Mouse (Mus musculus) cerebellum, postnatal 25 days (tissue): Measurements from ENCODE around the gene Nbea.

Experiments
- DNase-seq, 2 experiments: peaks; one replicate each; pipeline ENCODE4 v3.0.0; 2021; ENCODE audit warnings: mixed read lengths in 2 of 2

The Nbea gene

DNA sequence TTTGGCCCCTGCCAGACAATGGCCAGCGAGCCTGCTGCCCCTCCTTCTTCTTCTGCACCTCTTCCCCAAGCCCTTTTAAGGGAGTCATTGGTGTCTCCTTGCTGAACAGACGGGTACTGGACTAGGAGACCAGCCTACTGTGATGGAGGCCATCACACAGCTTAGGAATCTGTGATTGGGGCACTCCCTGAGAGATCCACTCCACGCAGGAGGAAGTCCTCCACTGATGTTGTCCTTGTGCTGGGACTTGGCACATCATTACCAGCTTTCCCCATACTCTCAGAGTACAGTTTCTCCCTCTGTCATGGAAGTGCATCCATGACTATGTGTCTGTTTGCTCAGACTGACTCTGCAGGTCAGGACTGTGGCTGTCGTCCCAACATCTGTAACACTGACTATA, 531.6 kb downstream of the Nbea start:
- no peak for DNase-seq

DNA sequence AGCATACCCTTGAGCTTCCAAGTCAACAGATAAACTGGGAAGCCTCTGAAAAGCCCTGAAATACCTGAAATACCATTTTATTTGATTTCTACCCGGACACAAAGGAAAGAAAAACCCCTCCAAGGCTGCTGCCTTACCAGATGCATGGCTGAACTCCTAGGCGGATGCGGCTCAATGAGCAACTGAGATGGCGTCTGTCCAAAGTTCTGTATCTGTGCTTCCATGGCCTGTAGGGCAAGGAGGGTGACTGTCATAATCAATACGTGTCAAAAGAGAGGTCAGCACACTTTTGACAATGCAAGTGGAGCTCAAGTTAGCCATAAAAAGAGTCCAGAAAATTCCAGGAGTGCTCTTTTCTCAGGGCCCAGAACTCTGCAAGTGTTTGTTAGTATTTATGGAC, 534.0 kb downstream of the Nbea start:
- DNase-seq, result peak; percentile 20 to 38

DNA sequence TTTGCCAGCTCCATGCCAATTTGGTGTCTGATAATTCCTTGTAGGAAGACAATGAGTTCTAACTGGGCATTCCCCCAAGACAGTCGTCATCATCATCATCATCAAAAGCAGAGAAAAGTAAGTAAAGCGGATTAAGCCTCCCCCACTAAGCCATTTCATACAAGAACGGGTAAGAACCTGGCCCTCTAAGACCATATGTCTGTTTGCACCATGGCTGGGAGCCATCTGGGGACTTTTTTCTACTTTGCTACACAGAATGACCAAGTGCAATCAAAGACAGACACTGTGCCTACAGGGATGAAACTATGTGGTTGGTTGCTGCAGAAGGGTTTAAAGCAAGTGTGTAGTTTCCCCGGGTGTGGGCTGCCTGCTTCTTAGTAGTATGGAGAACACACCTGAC, 535.2 kb downstream of the Nbea start:
- DNase-seq, result peak; percentile 32 to 47

DNA sequence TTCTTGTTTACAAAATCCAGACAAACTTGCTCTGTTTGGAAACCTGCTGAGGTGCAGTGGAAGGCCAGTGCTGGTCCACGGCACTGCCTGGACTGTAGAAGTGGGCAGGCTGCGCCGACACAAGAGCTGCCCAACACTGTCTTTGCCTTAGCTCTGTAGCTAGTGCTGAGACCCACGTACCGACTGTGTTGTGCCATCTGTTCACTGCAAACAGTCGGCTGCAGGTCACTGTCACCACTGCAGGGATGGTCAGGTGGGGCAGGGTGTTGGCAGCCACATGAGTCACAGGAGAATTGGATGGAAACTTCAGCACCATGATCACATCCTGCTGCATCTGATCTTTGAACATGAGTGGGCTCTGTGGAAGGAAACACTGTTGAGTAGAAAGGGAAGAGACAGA, 536.3 kb downstream of the Nbea start:
- peak; percentile 48 to 50 for DNase-seq

DNA sequence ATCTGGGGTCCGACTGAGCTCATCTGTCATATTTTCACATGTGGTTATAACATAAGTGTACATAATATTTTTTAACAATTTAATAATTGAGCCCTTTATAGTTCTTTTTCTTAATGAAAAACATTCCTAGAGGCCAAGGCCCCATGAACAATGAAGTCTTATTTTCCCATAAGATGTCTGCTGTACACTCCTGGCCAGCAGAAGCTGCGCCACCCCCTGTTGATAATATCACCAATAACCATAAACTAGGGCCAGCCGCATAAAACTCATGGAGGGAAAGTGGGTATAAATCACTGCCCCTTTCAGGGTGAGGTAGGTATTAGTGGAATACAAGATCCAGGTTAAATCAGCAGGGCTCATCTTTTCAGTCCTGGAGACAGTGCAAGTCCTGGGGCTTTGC, 537.1 kb downstream of the Nbea start:
- peak in 1 of 2 experiments; percentile 31 for DNase-seq

DNA sequence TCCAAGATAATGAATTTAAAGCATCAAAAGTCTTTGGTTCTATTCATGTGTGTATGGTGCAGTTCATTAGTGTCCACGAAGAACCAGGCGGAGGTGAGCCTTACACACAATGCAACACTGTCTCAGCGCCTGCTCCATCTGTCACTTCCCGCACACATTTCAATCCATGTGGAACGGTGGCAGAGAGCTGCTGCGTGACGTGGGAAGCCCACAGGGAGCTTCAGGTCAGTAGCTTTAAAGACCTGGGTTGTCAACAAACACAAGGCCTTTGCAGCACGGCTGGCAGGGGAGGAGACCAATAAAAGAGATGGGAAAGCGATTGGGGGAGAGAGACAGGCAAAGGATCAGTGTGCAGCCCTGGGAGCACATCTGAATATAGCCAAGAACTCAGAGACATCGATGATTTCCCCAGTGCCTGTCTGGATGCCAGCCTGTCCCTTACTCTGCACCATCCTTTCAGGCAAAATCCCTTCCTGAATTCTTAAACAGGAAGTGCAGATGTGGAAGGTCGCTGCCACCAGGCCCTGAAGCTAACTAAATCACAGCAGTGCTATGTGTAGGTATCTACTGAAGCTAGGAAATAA, 539.4 kb downstream of the Nbea start:
- DNase-seq, result peak; percentile 76 to 77

DNA sequence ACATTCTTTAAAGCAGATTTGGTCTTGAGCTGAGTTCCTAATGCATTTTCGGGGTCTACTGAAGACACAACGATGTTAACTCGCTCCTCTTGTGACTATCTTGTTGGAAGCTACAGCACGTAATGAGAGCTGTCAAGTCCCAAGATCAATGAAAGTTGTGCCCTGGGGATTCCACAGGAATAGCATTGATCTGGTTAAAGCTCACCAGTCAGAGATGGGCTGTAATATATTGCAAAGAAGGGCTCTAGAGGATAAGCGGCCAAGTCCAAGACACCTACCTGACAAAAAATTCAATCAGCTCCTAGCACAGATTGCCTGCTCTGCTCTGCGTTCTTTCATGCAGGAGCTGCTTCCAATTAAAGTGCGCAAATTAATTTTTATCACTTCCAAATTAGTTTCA, 545.8 kb downstream of the Nbea start:
- DNase-seq, result no peak

DNA sequence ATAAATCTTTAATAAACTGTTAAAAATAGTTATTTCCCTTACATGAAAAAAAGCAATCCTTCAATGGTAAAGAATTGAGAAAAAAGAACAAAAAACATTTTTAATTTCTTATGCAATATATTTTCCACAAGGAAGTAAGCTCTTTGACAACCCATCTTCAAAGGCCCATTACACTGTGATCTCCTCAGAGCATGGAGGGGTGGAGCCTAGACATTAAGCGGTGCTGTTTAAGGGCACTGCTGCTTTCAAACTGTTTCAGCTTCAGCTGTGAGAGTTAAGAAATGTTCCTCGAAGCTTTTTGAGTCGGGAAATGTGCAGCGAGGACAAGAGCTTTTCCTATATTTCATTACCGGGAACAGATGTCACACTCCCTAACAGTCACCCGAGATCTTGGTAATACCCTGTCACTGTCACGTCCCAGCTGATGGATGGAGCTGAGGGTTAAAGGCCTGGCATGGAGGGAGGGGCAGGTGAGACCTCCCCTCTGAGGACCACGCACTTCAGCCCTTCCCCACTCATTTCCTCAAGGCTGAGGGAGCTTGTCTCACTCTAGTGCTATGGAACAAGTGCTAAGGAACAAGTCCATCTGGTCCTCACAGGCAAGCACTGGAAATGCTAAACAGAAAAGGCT, 547.8 kb downstream of the Nbea start:
- no peak for DNase-seq

DNA sequence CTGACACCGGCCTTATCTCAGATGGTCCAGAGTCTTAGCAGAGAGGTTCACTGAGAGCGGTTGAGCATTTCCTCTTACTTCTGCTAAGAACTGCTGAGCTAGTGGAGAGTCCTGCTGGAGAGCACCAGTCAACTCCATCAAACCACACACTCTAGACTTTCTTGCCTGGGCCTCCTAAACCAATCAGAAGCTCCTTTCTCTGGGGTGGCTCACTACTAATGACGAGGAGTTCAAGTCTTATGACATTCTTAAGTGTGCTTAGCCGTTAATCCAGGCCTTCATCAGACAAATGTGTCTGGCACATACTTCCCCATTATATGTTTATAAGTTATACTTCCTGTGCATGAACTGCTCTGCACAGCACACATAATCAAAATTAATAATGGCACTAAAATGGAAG, 556.4 kb downstream of the Nbea start:
- DNase-seq, result no peak

DNA sequence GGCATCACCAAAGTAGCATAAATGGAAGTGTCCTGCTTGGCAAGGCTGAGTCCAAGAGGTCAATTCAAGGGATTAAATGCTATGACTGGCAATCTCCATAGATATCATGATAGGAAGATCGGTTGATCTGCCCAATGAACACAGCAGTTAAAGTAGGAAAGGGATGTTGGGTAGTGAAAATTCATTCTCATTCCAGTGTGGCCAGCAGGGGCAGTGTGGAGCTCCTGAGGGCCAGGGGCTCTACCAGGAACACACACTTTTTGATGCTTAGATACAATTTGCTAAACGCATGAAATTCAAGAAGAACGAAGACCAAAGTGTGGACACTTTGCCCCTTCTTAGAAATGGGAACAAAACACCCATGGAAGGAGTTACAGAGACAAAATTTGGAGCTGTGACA, 561.5 kb downstream of the Nbea start:
- DNase-seq, result peak in 1 of 2 experiments; percentile 30

DNA sequence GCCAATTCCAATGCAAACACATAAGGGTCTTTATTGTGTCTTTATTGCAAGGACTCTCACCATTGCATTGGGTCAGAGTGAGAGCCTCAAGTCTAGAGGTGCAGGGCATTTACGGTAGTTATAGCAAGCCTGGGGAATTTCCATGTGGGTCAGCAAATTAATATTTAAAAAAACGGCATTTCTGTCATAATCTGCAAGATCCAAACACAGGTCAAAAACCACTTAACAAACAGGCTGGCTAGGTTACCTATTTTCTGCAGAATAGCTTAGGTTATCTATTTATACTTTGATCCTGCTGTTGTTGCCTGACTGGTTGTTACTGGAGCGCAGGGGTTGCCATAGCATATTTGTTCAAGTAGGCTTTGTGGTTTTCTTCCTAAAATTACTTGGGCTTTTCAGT, 565.1 kb downstream of the Nbea start:
- no peak for DNase-seq

DNA sequence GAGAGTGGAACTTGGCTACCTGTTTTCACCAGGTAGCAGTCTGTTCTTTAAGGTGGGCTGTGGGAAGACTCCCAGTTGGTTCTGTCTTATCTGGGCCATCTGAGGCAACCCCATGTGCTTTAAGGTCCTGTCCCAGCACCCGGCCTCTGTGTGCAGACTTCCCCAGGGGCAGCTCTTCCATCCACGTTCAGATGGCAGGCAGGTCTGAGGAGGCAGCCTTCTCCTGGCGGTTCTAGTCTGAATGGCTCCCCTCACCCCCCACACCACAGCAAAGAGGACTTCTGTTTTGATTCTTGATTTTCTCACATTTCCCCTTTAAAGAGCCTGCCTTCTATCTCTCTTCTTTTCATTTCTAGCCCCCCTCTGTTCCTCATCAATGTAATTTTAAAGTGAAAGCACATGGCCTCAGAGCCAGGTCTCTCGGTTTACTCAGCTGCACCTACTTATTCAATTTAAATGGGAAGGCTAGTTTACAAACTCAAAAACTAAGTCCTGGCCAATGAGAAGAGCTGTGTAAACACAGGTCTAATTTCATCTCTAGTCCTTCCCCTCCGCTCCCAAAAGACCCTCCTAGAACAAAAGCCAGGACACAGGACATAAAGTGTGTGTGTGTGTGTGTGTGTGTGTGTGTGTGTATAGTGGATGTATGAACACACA, 570.9 kb downstream of the Nbea start:
- no peak for DNase-seq

DNA sequence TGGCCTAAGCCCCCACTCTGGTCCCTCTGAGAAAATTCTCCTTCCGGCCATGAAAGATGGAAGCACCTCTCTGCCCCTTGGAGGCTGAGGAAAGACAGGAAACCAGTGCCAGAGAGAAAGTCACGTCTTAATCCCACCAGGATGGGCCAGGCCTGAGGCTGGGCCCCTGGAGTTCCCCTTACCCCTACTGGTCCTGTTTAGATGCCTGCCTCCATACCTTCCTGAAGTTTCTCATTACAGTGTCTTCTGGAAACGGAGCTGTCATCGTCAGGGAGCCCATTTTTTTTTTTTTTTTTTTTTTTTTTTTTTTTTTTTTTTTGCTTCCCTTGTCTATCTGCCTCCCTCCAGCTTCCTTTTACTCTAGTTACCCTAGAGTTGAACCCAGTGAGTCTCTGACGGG, 571.5 kb downstream of the Nbea start:
- no peak for DNase-seq

DNA sequence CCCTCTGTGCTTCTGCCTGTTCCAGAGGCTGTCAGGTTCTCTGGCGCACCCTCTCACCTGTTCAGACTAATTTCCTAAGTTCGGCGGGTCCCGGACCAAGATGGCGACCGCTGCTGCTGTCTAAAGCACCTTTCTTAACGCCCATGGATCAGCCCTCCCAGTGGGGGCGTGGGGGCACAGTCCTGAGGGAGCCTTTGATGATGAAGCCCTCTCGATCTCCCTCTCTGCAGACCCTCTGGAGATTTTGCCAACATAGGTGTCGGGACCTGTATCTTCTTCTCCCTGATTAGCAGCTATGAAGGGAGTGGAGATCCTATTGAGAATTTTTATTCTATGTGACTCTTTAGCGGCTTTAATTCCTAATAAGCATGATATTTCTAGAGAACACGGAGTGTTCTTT, 573.3 kb downstream of the Nbea start:
- DNase-seq, result no peak

DNA sequence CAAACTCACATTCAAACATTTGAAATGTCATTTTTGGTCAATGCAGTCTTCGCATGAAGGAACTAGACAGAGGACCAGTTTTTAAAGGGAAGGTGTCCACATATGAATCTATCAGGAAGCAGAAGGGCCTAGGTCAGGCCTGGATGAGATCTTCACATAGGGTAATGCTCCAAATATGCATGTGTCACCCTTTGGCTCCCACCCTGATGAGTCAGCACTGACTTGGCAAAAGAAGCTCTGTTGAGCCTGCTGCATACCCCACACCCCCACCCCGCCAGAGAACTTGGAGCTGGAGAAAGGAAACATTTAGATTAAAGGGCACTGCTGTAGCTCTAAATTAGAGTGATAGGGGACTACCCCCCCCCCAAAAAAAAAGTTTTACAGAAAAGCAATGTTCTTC, 583.2 kb downstream of the Nbea start:
- DNase-seq, result peak; percentile 60 to 76

DNA sequence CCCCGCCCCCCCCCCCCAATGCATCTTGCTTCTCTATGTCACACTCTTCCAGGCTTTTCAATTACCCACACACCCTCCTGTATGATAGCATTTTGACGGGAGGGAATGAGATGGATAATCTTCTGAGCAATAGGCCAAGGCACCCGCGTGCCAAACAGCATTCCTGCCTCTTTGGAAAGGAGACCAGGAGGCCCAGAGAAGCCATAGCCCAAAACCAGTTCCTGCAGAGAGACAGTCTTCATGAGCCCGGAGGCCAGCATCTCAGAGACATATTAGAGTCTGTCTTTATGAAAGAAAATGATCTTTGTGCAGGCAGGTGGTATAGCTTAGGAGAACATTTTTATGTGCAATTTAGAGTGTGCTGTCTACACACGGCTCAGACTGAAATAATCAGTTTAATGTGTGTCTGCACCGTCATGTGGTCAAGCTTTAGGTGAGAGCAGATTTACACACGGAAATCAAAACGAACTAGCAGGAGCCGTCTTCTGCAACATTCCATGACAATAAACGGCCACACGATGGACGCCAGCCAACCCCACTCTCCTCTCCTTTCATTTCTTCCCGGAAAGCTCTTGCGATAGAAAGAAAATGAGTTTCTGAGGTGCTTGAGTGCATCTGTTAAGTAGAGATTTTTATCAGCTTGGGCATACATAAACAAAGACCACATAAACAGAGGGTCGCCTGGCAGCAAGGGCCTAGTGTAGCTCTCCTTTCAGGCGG, 584.0 kb downstream of the Nbea start:
- peak in 1 of 2 experiments; percentile 48 for DNase-seq

DNA sequence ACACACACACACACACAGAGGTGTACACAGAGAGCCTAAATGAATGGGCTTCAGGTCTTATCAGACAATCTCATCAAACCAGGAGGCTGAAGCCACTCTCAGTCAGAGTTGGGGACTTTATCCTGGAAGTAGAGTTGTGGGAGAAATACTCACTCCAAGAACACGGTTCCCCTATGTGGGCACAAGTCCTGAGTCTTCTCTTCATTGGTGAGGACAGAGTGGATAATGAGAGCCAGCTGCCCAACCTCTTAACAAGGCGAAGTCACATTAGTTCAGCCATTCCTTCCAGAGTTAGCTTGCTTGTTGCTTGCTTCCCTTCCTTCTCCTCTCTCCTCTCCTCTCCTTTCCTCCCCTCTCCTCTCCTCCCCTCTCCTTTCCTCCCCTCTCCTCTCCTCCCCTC, 584.8 kb downstream of the Nbea start:
- DNase-seq, result no peak

DNA sequence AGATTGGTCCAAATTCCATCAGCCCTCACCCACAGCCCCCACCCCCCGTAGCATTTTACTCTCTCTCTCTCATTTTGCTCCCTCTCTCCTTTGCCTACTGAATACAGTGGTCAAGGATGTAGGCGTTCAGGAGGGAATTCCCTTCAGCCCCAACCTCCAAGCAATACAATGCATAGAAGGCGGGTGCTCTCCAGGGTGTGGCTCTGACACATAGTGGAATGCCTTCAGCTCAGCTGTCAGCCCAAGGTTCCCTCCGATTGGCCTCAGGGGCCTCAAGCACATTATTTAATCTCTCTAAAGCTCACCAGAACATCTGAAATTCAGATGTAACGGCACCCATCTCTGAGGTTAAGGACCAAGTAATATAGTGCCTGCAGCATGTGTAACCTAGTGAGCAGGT, 590.2 kb downstream of the Nbea start:
- no peak for DNase-seq

DNA sequence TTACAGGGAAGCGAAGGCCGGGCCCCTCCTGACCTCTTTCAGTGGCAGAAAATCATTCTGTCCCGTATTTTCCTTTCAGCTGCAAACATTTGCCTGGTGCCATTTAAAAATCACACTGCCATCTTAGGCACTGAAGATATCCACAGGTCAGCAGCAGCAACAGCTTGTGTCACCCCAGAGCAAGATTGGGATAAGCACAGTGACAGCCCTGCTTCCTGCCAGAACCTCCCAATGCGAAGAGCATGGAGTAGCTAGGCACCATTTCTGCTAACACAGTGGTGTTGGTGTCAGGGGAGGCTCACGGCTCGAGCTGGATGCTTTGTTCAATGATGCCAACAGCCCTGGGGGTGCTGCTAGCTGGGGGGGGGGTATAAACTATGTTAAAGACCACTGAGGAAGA, 592.8 kb downstream of the Nbea start:
- peak in 1 of 2 experiments; percentile 46 for DNase-seq

DNA sequence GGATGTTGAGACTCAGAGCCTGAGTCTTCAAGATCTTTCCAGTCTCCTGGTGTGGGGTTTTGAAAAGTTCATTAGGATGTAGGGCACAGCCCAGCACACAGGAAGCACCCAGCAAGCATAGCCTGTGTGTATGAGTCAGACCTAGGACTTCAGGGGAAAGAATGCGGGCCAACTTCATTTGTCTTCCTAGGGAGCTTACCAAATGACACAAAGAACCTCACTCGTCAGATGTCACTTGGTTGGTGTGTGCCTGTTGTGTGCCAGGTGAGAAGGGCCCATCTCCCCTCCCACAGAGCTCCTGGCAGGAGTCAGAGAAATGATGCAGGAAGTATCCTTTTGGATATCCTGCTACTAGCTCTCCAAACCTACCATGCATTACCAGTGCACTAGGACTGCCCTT, 593.2 kb downstream of the Nbea start:
- peak in 1 of 2 experiments; percentile 76 for DNase-seq

DNA sequence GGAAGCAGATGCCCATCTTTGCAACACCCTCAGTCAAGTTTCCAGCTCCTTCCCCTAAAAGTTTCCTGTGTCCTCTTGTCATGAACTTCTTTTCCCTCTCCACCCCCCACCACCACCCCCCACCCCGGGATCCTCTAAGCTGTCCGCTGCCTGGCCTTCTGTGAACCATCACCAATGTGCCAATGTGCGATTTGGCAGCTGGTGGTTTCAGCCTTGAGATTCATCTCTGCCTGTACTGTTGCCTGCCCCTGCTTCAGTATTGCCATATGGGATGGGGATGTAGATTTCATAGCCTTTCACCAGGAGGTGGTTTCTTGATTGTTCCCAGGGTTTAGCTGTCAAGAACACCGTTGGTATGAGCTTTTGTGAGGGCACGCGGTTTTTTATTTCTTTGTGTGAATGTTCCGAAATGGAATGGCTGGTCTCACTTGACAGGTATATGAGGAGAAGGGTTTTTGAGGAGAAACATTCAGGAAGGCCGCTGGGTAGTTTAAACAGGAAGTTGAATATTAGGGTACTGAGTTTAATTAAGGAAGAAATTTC, 594.0 kb downstream of the Nbea start:
- peak in 1 of 2 experiments; percentile 24 for DNase-seq

DNA sequence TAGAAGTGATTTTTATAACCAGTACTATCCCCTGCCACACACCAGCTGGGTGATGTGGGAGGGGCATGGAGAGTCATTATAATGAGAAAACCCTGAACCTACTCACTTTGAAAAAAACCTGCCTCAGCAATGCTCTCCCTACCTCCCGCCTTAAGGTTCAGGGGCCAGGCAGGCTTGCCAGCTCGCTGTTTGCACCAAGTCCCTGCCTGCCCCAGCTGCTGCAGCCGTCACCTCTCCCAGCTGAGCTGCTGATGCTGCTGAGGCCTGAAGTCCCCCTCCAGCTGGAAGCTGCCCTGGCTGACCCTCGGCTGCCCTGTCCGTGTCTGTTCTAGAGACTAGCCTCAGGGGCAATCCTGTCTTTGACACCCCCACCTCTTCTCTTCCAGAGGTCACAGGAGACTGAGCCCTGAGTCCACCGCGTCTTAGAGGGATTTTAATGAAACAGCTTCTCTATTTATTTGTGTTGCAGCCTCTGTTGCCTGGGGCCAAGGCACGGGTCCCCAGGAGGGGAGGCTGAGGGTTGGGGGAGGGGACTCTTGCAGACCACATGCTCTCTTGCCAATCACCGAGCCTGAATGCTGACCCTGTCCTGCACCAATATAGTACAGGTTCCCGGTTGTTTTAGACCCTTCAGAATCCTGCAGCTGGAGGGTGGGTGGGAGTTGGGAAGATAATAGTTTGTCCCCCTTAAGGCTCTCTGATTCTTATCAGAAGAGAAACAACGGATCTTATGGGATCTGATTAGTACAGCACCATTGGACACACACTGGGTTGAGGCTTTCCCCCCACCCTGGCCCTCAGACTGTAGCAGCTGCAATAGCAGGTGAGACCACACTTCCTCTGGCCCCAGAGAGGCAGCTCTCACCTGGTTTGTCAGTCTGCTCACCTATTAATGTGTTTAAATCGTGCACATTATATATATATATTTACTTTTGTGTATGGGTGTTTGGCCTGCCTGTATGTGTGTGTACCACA, 595.2 kb downstream of the Nbea start:
- no peak for DNase-seq
